Mouse (Mus musculus): ENCODE data around the gene Git2. TPM values are rescaled to one million over a fixed set of nuclear protein-coding genes. Genes with fewer than 3 reads are reported as not detected.

Git2 gene
- total and polyA plus RNA-seq, 3 experiments: 24.0 to 71.7 (median 64.9) TPM

DNA sequence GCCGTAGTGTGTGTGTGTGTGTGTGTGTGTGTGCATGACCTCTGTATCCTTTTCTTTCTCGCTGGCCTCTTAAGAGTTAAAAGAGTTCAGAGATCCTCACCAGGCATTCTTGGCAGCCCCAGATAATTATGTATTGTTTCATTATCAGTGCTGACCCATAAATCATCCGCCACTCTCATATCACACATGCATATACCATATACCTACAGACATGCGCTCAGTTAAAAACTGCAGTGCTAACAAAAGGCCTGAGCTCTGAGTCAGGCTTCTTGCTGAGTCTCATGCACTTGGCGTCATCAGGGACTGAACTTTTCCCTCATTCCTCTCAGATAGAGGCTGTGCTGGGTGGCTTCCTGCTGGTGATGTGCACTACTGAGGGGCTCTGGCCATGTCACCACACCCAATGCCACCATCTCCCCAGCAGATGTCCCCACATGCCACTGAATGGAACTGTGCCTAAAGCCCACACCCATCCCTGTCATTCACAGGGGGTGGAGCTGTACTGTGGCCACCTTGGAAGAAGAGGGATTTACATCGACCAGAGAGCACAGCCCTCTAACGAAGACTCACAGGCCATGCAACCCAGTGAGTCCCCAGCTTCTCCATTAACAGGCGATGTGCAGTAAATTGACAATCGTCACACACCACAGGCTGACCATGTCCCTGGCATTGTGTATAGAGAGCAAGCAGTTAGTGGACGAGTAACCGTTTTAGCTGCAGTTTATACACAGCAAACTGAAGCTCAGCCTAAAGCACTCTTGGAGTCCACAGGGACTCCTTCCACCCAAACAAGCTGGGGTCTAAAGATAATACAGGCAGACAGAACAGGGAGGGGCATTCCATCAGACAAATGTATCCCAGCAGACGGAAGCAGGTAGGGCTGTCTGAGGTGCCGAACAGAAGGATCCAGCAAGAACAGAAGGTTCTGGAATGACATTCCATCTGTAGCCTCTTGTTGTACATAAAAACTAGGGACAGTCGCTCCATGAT lies 72.6 kb downstream of the Git2 start (continued):
- TF ChIP-seq TBP (IDR thresholded peaks at IDR 0.05; ENCODE audit: low read depth, low read length) (no peak), KAT2A (conservative IDR thresholded peaks at IDR 0.05; ENCODE audit: low read depth, low read length) (no peak), POLR2A (IDR thresholded peaks at IDR 0.05; ENCODE audit: control insufficient read depth in 1 of 2, insufficient read depth in 1 of 2, low read depth in 1 of 2, low read length in 2 of 2, poor library complexity in 1 of 2) (no peak)

GRCm38 (mm10) chr5:114699015-114699414 lies 76.3 kb downstream of the Git2 start:
- peaks cover 0 to 8% of the 10 kb centered on the region in 2 experiments; a peak in 2 of 4 replicates for H3K36me3 ChIP-seq (ENCODE audit: control insufficient read depth in 1 of 2, insufficient read depth in 2 of 2, low read length in 2 of 2)
- peaks cover 0 to 10% of the 10 kb centered on the region in 2 experiments; a peak in 1 of 4 replicates for H3K4me1 ChIP-seq (ENCODE audit: control insufficient read depth in 1 of 2, insufficient read depth in 2 of 2, low read length in 2 of 2)
- no peaks in the 10 kb centered on the region for H3K27me3 ChIP-seq (ENCODE audit: control insufficient read depth in 1 of 2, insufficient read depth in 2 of 2, low read length in 2 of 2)
- H3K9me3 ChIP-seq (replicated peaks; ENCODE audit: insufficient read depth, low read length): no peaks in the 10 kb centered on the region
- H3K79me2 ChIP-seq (ENCODE audit: control insufficient read depth, insufficient read depth, low read length, poor library complexity): no peaks in the 10 kb centered on the region
- TF ChIP-seq RCOR1 (IDR thresholded peaks at IDR 0.05; ENCODE audit: low read depth, low read length): no peak
- no peak for TF ChIP-seq SMC3 (IDR thresholded peaks at IDR 0.05; ENCODE audit: low read depth, low read length)
- H3K9ac ChIP-seq (ENCODE audit: control insufficient read depth, low read depth, low read length, poor library complexity, severe bottlenecking): peak overlapping the region; percentile 51
- peak overlapping the region; percentile 6 to 31; a peak in 3 of 4 replicates for H3K4me3 ChIP-seq (ENCODE audit: control insufficient read depth in 1 of 2, insufficient read depth in 1 of 2, low read depth in 2 of 2, low read length in 2 of 2)
- peak overlapping the region; percentile 30 for H3K27ac ChIP-seq (ENCODE audit: control insufficient read depth, low read depth, low read length)
- DNase-seq (ENCODE audit: low read depth, low spot score): peak; percentile 40

DNA sequence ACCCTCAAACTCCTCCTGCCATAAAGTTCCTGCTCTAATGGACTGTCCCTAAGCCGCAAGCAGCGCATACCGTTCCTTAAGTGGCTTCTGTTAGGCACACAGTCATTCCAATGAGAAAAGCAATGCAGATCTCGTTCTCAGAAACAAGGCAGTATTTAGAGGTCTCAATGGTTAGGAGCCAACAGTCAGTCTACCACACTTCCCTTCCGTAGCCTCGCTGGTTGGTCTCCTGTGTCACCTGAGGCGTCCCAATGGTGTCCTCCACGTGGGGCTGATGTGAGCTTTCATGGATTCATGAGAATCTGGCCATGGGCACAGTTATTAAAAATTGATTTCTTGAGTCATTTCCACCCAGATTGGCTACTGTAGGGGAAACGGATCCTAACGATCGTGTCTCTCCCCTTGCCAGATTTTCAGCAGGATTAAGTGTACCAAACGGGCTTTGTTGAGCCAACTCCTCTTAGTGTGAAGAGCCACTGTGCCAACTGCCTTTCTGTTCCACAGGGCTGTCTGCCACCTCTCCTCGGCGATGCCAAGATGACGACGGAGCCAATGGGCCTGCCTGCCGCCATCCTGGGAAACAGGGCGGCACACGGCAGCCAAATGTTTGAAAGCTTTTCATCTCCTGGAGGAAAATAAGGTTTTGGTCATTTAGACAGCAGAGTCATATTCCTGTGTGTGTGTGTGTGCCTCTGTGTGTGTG lies 77.1 kb downstream of the Git2 start:
- DNase-seq (ENCODE audit: low read depth, low spot score): no peak
- no peak for TF ChIP-seq ETS1 (IDR thresholded peaks at IDR 0.05; ENCODE audit: low read depth, low read length)
- no peak for TF ChIP-seq E2F4 (IDR thresholded peaks at IDR 0.05; ENCODE audit: borderline replicate concordance, low read depth, low read length)
- TF ChIP-seq MAFK (IDR thresholded peaks at IDR 0.05; ENCODE audit: borderline replicate concordance, low read depth, low read length): no peak
- TF ChIP-seq RCOR1 (IDR thresholded peaks at IDR 0.05; ENCODE audit: low read depth, low read length): no peak
- TF ChIP-seq POLR2AphosphoS2 (IDR thresholded peaks at IDR 0.05; ENCODE audit: low read length): no peak
- TF ChIP-seq TCF12 (IDR thresholded peaks at IDR 0.05; ENCODE audit: low read depth, low read length): no peak
- TF ChIP-seq JUND (IDR thresholded peaks at IDR 0.05; ENCODE audit: low read depth, low read length): no peak
- TF ChIP-seq MXI1 (IDR thresholded peaks at IDR 0.05; ENCODE audit: low read depth, low read length): no peak
- no peak for TF ChIP-seq CTCF (IDR thresholded peaks at IDR 0.05 in 2 of 3, conservative IDR thresholded peaks at IDR 0.05 in 1 of 3; ENCODE audit: control insufficient read depth in 1 of 3, insufficient read depth in 1 of 3, low read depth in 2 of 3, low read length in 3 of 3, poor library complexity in 1 of 3, severe bottlenecking in 1 of 3)
- Histone ChIP-seq H3K4me1 (ENCODE audit: control insufficient read depth in 1 of 2, insufficient read depth in 2 of 2, low read length in 2 of 2) (peaks cover 0 to 10% of the 10 kb centered on the region in 2 experiments; a peak in 1 of 4 replicates), H3K36me3 (ENCODE audit: control insufficient read depth in 1 of 2, insufficient read depth in 2 of 2, low read length in 2 of 2) (peaks cover 0 to 8% of the 10 kb centered on the region in 2 experiments; a peak in 2 of 4 replicates), H3K4me3 (ENCODE audit: control insufficient read depth in 1 of 2, insufficient read depth in 1 of 2, low read depth in 2 of 2, low read length in 2 of 2) (no peak overlapping the region), H3K27me3 (ENCODE audit: control insufficient read depth in 1 of 2, insufficient read depth in 2 of 2, low read length in 2 of 2) (peaks cover 0 to 2% of the 10 kb centered on the region in 2 experiments; a peak in 1 of 4 replicates), H3K9ac (ENCODE audit: control insufficient read depth, low read depth, low read length, poor library complexity, severe bottlenecking) (no peak overlapping the region), H3K79me2 (ENCODE audit: control insufficient read depth, insufficient read depth, low read length, poor library complexity) (no peaks in the 10 kb centered on the region), H3K27ac (ENCODE audit: control insufficient read depth, low read depth, low read length) (no peak overlapping the region), H3K9me3 (replicated peaks; ENCODE audit: insufficient read depth, low read length) (no peaks in the 10 kb centered on the region)
